Mouse (Mus musculus) cerebellum, adult 2 months (tissue): ENCODE data around the gene Gm10330.
"Not testable (repeated sequence)": the region's sequence is repeated elsewhere in the genome, so short reads cannot be mapped to it uniquely, and the experiment has no call there.

Experiments used
- CTCF ChIP-seq: fragments of 200-500 bp; IDR thresholded peaks from 2 replicates; pipeline ENCODE4 v1.5.1; 2011; ENCODE audit warnings: low read depth, mild to moderate bottlenecking, control low read depth, low read length, moderate library complexity, borderline replicate concordance; ENCODE audit not compliant: insufficient read depth
- POLR2A ChIP-seq: fragments of 200-500 bp; IDR thresholded peaks from 2 replicates; pipeline ENCODE4 v1.6.1; 2011; ENCODE audit warnings: low read length, control low read depth, borderline replicate concordance; ENCODE audit not compliant: insufficient read depth

DNA sequence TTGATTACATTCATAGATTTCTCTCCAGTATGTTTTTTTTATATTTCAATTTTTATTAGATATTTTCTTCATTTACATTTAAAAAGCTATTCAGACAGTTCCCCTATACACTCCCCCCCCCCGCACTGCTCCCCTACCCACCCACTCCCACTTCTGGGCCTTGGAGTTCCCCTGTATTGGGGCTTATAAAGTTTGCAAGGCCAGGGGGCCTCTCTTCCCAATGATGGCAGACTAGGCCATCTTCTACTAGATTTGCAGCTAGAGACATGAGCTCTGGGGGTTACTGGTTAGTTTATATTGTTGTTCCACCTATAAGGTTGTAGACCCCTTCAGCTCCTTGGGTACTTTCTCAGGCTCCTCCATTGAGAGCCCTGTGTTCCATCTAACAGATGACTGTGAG lies at the start of gene Gm10330:
- not testable (repeated sequence) for TF ChIP-seq POLR2A, CTCF
